Mouse (Mus musculus): Measurements from ENCODE around the gene Myo9a.
A peak's percentile ranks its signal among the peaks of the same experiment; 100 is the strongest.
"Not testable (repeated sequence)": the region's sequence is repeated elsewhere in the genome, so short reads cannot be mapped to it uniquely, and the experiment has no call there.

Gene Myo9a

DNA sequence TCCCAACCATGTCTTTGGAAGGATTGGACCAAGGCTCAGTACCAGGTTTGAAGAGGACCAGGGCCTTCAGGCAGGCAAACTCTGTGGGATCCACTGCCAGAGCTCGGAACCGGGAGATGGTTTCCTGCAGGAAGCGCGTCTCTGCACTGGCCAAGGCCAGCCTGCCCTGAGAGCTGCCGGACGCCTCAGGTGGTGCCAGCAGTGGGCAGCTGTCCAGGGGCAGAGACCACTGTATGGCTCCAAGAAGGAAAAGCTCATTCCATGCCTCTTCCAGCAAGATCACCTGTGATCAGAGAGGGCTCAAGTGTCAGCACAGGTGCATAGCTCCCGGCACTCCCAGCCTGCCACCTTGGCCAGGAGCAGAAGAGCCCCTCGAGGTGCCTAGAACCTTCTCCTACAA lies 196.6 kb downstream of the Myo9a start:
- no peak for DNase-seq (ENCODE audit: inconsistent age in 2 of 2, low spot score in 1 of 2)

DNA sequence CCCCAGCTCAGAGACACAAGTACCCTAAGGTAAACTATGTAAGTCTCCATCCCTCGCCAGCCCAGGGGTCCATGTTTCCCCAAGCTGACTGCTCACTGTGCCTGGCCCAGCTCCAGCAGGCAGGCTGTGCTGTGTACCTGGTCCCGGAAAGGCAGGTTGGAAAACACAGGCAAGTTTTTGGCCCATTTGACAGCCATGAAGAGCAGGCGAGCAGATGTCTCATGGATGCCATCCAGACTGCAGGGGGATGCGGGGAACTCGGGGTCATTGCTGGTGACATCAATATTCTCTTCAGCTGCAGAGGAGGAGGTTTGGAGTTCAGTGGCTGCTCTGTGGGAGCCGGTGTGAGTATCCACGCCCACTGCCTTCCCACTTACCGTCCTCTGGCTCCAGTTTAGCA lies 197.5 kb downstream of the Myo9a start:
- DNase-seq (ENCODE audit: inconsistent age in 2 of 2, low spot score in 1 of 2), result no peak

- no peak for DNase-seq (ENCODE audit: inconsistent age in 2 of 2, low spot score in 1 of 2)
These were observed 198.1 kb downstream of the Myo9a start for GRCm38 (mm10) chr9:59948691-59949250.

DNA sequence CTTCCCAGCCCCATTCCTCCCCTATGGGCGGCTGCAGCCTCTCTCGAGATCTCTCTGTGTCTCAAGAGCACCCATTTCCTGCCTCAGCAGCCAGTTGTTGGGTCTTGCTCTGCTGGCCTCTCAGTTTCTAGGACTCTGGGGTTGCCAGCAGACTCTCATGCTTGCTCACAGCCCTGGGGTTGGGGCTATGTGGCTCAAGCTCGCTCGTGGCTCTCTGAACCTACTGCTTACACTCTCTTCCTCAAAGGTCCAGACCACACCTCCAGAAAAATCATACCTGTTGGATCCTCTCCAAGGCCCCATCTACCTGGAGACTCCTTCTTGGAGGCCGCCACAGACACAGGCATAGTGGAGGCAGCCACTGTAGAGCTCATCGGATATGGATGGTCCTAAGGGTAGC lies 198.8 kb downstream of the Myo9a start:
- no peak for DNase-seq (ENCODE audit: inconsistent age in 2 of 2, low spot score in 1 of 2)

GRCm38 (mm10) chr9:59949981-59950380 lies 199.3 kb downstream of the Myo9a start:
- DNase-seq (ENCODE audit: inconsistent age in 2 of 2, low spot score in 1 of 2), result no peak

DNA sequence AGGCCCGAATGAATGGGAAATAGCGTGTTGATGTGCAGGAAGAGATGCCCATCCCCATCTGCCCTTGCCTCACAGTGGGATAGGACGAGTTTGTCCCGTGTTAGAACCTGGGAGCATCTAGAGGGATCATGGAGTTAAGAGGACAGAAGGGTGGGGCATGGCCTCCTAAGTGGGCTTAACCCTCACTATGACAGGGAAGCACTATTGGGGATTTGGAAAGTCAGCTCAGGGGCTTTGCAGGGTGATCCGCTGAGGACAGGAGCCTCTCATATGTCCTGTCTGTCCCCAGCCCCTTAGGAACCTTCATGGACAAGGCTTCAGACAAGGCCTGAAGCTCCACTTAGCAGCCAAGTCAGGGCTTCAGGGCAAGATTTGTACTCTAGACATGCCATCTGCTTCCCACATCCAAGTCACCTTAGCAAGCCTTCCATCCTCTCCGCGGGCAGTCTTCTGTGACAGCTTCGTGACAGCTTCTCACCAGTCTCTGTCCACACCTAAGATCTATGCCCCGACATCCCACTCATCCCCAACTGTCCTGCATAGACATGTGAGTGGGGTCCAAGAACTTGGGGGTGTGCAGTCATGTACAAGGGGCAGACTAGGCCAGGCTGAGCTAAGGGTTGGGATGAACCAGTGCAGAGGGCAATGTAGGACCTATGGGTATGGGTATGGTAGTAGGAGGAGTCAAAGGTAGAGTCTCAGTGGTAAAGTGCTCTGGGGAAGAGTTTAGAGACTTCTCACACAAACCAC lies 200.5 kb downstream of the Myo9a start:
- no peak for DNase-seq (ENCODE audit: inconsistent age in 2 of 2, low spot score in 1 of 2)

GRCm38 (mm10) chr9:59951943-59952342 lies 201.2 kb downstream of the Myo9a start:
- DNase-seq (ENCODE audit: inconsistent age in 2 of 2, low spot score in 1 of 2), result no peak

DNA sequence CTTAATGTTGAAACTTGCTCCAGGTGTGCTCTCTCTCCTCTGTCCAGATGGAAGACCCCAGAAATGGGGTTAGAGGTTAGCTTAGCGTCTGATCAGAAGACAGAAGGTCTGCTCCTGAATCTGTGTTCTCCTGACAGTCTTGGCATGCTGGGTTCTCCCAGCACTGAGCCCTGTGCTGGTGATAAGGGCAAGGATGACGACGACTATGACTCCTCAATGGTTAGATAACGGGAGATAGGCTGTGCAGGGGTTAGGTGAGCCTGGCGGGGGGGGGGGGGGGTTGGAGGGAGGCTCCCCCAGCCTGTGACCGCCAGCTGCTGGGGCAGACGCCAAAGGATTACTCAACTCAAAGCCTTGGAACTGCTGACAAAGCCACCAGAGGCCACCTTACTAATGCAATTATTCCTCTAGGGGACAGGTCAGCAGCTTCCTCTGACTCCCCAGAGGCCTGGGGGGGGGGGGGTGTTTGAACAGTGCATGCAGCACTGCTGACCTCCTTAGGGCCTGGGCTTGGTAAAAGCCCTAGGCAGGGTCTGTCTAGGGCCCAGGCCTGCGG lies 201.9 kb downstream of the Myo9a start:
- DNase-seq (ENCODE audit: inconsistent age in 2 of 2, low spot score in 1 of 2), result peak; percentile 86 to 91

- peak in 1 of 2 experiments; percentile 64 for DNase-seq (ENCODE audit: inconsistent age in 2 of 2, low spot score in 1 of 2)
These were observed 202.9 kb downstream of the Myo9a start for GRCm38 (mm10) chr9:59953556-59953955.

GRCm38 (mm10) chr9:59955199-59955598 lies 204.5 kb downstream of the Myo9a start:
- DNase-seq (ENCODE audit: inconsistent age in 2 of 2, low spot score in 1 of 2), result no peak

- DNase-seq (ENCODE audit: inconsistent age in 2 of 2, low spot score in 1 of 2), result no peak
These were observed 205.0 kb downstream of the Myo9a start for GRCm38 (mm10) chr9:59955692-59956091.

GRCm38 (mm10) chr9:59956496-59956895 lies 205.8 kb downstream of the Myo9a start:
- no peak for DNase-seq (ENCODE audit: inconsistent age in 2 of 2, low spot score in 1 of 2)

- not testable (repeated sequence) for DNase-seq (ENCODE audit: inconsistent age in 2 of 2, low spot score in 1 of 2)
These were observed 207.4 kb downstream of the Myo9a start for GRCm38 (mm10) chr9:59958115-59958514.

DNA sequence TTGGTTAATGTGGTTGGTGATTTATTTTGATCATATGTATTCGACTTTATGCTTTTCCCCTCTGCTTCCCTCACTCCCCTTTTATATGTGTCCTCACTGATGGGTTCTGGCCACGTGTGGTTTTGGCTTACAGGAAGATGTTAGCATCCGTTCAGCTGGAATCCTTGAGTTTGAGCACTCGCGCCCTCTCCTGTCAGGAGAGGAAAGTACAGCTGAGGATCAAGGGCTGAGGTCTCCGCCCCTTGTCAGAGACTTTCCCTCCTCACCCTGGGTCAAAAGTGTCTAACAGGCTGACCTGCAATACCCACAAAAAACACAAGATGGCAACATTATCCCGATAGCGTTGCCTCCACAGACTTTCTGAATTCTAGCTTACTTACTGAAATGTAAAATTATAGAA lies 208.6 kb downstream of the Myo9a start:
- peak; percentile 90 to 96 for DNase-seq (ENCODE audit: inconsistent age in 2 of 2, low spot score in 1 of 2)

DNA sequence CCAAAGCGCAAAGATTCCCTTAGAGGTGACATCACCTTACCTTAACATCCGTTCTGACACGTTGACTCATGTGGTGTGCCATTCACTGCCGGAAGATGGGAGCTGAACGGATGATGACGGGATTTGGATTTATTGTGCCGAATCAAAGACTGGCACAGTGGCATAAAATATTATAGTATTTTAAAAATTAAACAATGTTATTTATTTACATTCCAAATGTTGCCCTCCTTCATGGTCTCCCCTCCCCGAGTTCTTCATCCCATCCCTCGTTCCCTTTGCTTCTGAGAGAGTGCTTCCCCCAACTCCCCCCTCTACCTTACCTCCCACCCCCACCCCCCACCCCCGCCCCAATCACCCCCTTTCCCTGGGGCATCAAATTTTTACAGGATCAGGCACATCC lies 209.9 kb downstream of the Myo9a start, which contains the start of gene Nr2e3:
TSS of gene Nr2e3 (minus strand) at position 101 of the 400 bp plus-strand sequence.
- DNase-seq (ENCODE audit: inconsistent age in 2 of 2, low spot score in 1 of 2), result no peak

DNA sequence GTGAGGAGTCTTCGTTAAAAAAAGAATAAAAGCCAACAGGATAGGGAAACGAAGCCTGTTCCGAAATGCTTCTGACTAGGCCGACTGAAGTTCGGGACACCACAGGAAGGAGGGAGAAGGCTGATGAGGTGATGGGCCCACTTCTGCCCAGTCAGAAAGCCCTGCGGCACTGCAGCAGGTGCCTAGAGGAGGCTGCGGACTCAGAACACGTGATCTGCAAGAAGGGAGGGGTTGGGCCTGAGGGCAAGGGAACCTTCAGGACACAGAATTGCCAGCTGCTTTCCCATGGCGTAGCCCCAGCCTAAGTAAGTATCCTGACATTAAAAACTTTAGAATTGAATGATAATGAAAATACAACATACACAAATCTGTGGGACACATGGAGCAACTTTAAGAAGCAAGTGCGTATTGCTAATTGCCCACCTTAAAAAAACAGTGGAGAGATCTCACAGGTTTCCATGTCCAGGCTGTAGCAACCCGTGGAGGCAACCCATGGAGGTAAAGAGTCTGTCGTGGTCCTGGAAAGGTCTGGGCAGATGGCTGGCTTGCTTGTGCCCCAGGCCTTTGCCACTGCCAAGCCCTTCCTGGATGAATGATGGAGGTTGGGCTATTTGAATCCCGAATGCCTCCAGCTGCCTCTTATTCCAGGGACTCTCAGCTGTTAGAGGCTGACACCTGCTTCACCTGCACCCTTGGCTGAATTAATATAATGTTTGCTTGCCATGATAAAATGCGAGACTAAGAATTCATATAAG lies 210.7 kb downstream of the Myo9a start:
- DNase-seq (ENCODE audit: inconsistent age in 2 of 2, low spot score in 1 of 2), result no peak

DNA sequence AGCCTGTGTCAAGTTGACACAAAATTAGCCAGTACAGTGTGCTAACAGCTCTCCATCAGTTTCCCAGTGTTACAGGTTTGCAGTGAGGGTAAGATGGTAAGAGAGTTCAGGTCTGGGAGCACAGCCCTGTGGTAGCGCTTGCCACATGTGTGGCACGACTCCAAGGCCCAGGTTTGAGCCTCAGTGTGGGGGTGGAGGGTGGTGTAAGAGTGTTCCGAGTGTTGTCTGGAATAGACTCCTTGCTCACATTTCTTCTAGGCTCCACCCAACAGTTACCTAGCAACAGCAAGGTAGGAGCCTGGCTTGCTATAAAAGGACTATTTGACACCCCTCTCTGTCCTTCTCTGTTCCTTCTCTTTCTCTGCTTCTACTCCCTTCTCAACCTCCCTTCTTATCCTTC lies 213.7 kb downstream of the Myo9a start:
- peak in 1 of 2 experiments; percentile 33 for DNase-seq (ENCODE audit: inconsistent age in 2 of 2, low spot score in 1 of 2)

- DNase-seq (ENCODE audit: inconsistent age in 2 of 2, low spot score in 1 of 2), result peak in 1 of 2 experiments; percentile 75
These were observed 214.3 kb downstream of the Myo9a start for GRCm38 (mm10) chr9:59965046-59965445.

DNA sequence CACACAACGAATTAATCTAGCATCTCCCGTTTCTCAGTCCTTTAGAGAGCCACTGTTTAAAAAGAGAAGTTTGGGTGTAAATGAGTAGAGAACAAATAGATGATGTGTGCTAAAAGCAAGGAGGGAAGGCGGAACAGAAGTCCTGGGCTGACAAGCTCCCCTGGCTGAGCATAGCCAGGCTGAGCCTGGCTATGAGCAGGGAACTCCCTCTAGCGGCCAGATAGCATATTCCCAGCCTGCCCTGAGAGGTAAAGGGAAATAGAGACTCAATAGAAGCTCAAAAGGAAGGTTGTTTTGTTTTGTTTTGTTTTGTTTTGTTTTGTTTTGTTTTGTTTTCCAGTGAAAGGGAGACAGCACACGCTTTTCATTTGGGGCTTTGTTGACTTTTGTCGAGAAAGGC lies 218.7 kb downstream of the Myo9a start:
- peak; percentile 53 to 84 for DNase-seq (ENCODE audit: inconsistent age in 2 of 2, low spot score in 1 of 2)

DNA sequence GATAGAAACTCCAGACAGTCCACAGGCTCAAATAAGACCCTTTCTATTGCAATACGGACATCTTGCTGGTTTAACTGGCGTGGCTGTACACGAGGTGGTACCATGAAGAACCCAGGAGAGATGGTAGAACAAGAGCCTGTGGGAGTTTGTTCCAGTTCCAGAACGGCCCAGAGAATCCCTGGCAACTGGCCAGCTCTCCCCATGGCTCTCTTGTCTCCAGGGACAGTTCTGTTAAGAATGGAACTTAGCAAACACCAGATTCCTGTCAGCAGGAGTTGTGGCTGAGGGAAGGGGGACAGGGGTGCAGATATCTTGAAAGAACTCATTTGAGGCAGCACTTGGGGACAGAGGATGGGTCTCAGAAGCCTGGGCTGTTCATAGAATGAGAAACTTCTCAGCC lies 220.6 kb downstream of the Myo9a start:
- peak in 1 of 2 experiments; percentile 55 for DNase-seq (ENCODE audit: inconsistent age in 2 of 2, low spot score in 1 of 2)
